Mouse (Mus musculus): ENCODE results near the gene Ldb1.

The Ldb1 gene

GRCm38 (mm10) chr19:46044993-46045695, at the start of gene Ldb1:
Ldb1 (minus strand) TSS chr19:46045214.
- peak; percentile 79 for DNase-seq (ENCODE audit: low read depth)

DNA sequence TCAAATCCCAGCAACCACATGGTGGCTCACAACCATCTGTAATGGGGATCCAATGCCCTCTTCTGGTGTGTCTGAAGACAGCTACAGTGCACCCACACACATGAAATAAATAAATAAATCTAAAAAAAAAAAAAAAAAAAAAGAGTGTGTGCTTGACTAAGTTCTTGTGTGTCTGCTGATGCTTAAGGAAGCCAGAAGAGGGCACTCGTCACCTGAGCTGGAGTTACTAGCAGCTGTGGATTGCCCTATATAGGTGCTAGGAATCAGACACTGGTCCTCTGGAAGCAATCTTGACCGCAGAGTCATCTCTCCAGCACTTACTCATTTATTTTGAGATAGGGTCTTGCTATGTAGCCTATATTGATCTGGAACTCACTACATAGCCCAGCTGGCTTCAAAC, 49.1 kb upstream of the Ldb1 start:
- DNase-seq (ENCODE audit: low read depth): no peak

GRCm38 (mm10) chr19:46091641-46092040, 46.6 kb upstream of the Ldb1 start:
- no peak for DNase-seq (ENCODE audit: low read depth)

DNA sequence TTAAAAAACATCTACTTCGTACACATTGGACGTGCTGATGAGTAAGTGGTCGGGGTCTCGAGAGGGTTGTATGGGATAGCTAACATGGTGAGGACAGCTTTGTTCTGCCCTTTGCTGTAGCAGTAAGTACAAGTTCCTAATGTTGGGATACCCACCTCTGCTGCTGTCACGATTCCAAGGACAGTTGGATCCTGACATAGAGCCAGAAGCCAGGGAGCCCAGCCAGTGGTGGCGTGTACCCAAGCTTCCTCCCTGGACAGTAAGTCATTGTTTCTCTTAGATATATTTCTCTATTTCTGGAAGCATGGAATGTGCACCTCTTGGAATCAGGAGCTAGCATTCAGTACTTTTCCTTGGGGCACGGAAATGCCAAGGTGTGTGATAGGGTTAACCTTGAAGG, 42.9 kb upstream of the Ldb1 start:
- DNase-seq (ENCODE audit: low read depth): no peak

- peak; percentile 84 for DNase-seq (ENCODE audit: low read depth)
These were observed 41.3 kb upstream of the Ldb1 start for GRCm38 (mm10) chr19:46086337-46086736.

DNA sequence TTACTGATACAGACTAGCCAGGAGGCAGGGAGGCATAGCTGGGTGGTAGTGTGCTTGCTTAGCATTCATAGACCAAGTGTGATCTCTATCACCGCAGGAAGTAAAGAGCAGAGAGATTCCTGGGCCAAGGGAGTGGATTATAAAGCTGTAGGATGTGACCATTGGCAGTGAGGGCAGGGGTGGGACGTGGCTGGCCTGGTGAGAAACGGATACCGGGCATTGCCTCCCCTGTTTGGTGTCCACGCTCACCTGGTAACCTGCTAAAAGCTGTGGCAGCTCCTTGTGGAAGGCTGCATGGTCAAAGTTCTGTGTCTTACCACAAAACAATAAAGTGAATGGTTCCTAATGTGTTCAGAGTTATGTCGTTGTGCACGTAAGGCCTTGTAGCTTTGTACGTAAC, 40.2 kb upstream of the Ldb1 start:
- DNase-seq (ENCODE audit: low read depth): no peak

GRCm38 (mm10) chr19:46078535-46078934, 33.5 kb upstream of the Ldb1 start:
- DNase-seq (ENCODE audit: low read depth): no peak

GRCm38 (mm10) chr19:46075616-46076607, 30.9 kb upstream of the Ldb1 start, which contains the start of gene Nolc1:
Nolc1 (plus strand) TSS chr19:46075863.
- peak; percentile 100 for DNase-seq (ENCODE audit: low read depth)

DNA sequence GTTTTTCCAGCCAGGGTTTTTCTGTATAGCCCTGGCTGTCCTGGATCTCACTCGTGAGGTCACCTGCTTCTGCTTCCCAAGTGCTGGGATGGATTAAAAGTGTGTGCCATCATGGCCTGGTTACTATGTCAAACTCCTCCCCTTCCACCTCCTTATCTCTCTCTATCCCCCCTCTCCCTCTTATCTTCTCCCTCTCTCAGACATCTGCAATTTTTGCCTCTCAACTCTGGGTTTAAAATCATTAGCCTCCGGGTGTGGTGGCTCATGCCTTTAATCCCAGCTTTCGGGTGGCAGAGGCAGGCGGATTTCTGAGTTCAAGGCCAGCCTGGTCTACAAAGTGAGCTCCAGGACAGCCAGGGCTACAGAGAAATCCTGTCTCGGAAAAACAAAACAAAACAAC, 29.3 kb upstream of the Ldb1 start:
- no peak for DNase-seq (ENCODE audit: low read depth)

DNA sequence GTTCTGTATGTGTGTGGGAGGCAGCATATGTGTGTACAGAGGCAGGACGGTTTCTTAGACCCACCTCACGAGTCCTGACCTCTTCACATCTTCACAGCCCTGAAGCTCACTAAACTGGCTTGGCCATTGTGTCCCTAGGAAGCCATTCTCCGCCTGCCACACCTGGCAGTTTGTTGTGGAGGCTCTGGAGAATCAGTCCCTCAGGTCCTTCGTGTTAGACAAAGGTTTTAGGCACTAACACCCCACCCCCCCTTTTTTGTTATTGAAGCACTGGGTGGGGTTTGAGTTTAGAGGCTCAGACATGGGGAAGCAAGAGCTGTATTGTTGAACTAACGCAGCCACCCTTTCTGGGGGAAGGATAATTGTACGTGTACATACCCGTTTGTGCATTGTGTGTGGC, 28.3 kb upstream of the Ldb1 start:
- DNase-seq (ENCODE audit: low read depth): no peak

DNA sequence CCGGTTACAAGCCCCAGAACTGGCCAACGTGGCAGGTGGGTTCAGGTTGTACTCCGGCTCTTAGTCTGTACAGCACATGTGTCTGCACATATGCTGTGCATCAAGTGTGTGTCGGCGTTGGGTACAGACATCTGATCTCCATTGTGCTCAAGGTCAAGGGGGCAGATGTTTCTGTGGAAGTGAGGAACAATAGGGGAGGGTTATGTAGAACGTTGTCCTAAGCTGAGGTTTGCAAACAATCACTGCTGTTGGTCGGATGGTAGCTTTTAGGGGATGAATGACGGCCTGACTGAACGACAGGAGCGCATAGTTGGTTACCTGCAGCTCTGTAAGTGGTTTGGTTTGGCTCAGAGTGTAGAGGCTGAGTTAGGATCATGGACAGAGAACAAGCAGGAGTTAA, 23.0 kb upstream of the Ldb1 start:
- DNase-seq (ENCODE audit: low read depth): no peak

GRCm38 (mm10) chr19:46060845-46061244, 15.8 kb upstream of the Ldb1 start:
- no peak for DNase-seq (ENCODE audit: low read depth)

DNA sequence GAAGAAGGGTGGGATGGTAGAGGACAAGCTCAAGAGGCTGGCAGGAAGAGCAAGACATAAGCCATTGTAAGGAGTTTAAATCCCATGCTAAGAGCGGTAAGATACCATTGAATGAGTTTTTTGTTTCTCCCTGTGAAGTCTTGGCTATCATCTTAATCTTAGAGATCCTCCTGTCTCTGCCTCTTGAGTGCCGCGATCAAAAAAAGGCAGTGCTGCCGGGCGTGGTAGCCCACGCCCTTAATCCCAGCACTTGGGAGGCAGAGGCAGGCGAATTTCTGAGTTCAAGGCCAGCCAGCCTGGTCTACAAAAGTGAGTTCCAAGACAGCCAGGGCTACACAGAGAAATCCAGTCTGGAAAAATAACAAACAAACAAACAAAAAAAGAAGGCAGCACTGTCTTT, 13.5 kb upstream of the Ldb1 start:
- DNase-seq (ENCODE audit: low read depth): no peak

DNA sequence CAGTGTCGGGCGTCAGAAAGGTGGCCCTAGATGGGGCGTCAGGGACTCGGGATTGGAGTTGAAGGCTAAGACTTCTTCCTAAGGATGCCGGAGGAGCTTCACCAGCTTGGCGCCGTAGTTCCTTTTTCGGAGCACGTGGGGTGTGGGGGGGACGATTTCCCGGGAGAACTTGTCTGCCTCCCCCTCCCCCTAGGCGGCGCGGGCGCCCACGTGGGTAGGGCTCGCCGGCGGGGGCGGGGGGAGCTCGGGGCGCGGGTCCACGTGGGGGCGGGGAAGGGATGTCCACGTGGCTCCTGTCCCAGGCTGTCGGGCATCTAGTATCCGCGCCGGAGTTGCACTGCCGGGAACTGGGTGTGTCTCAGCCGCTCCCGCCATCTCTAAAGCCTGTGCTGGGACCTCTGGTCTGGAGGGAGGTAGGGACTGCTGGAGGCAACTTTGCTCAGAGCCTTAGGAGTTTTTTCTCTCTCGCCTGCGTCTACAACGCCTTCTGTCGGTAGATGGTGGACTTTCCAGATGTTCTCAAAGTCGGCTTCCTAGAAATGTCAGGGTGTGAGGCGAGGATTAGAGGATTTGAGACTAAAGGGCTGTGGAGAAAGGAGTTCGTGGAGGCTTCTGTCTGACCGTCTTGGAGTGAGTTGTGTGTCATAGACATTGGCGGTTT, 12.1 kb upstream of the Ldb1 start:
- no peak for DNase-seq (ENCODE audit: low read depth)

DNA sequence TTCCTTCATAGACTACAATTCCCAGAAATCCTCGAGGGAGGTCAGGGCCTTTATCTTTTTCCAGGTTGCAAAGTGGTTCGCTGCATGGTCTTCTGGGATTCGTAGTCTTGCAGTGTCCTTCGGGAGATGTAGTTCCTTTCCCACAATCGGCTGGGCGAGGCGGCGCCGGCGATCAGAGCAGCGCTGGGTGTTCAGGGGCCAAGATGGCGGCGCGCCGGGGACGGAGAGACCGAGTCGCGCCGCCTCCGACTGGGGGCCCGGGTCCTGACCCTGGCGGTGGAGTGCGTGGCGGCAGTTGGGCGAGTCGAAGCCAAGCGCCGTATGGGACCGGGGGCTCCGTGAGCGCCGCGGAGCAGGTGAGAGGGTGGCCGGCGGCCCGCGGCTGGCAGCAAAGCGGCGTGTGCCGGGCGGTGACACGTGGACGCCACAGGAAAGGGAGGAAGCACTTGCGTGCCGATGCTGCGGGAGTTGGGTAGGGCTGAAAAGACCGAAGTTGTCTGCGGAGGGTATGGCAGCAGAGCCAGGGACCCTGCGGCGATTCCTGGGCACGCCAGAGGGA, 11.5 kb upstream of the Ldb1 start:
- peak; percentile 94 for DNase-seq (ENCODE audit: low read depth)

DNA sequence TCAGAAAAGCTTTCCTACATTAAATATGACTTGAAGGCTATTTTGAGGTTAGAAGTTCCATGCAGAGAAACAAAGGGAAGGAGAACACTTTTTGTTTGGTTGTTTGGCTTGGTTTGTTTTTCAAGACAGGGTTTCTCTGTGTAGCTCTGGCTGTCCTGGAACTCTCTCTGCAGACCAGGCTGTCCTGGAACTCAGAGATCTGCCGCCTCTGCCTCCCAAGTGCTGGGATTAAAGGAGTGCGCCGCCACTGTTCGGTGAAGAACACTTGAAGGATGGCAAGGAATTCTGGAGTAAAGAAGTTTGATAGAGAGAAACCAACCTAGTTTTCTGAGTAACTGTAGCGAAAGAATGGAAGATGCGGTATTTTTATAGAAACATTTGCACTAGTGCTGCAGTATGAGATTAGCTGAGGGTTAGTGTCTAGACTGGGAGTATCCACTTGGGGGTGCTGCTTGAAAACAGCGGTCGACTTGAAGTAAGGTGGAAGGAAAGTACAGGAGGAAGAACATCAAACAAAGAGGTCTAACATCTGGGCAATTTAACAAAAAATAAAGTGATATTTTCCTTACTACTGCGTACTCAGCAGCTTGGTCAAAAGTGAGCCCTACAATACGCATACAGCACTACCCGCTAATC, 10.9 kb upstream of the Ldb1 start:
- no peak for DNase-seq (ENCODE audit: low read depth)

DNA sequence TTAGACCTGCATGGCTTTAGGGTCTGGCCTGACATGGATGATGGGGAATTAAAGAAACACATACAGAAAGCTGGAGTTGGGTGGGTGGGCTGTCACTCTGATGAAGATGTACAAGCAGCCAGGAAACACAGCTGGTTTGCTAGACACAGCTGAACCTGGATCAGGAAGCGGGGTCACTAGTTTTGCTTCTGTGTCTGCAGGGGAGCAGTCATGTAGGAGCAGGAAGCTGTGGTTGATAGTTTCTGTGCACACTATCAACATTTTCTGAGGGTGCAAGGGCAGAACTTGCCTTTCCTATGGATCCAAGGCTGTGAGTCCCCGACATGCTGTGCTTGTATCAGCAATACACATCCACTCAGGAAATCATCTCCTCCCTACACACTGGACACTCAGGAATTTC, 5.4 kb upstream of the Ldb1 start:
- DNase-seq (ENCODE audit: low read depth): peak; percentile 59

- no peak for DNase-seq (ENCODE audit: low read depth)
These were observed 4.1 kb upstream of the Ldb1 start for GRCm38 (mm10) chr19:46049129-46049528.

DNA sequence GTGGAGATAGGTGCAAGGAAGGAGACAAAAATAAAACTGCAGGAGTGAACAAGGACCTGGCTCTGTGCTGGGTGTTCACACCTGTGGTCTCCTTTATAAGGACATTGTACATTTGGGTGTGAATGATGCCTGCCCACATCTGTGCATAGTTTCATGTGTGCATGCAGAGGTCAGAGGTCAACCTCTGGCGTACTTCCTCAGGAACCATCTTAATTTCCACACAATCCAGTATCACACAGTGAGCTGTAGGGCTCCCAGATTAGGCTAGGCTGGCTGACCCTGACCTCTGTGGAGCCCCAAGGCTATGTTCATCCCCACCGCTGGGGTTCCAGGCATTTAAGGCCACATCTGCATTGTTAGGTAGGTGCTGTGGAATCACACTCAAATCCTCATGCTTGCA, 2.4 kb upstream of the Ldb1 start:
- DNase-seq (ENCODE audit: low read depth): no peak

DNA sequence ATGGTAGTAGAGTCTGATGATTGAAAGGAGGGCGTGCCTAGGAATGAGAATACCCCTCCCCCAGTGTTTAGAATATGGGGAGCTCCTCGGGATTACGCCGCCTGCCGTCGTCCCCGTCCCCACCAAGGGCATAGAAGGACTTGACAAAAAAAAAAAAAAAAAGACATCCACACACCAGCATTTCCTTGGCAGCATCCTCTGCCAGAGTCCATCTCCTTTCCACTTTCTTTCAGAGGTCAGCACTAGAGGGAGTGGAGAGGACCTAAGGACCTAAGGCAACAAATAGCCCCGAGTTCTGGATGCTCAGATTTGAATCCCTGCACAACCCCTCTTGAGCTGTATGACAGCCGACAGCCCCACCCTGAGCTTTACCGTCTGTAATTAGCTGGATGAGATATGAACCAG, 1.6 kb upstream of the Ldb1 start:
- DNase-seq (ENCODE audit: low read depth): no peak

GRCm38 (mm10) chr19:46045696-46046311, 790 bp upstream of the Ldb1 start:
- DNase-seq (ENCODE audit: low read depth): peak; percentile 41
